Mouse (Mus musculus) E14TG2a.4 (cell line): ENCODE measurements around the gene Cwc25.

Experiments used
- CTCF ChIP-seq: conservative IDR thresholded peaks from 2 replicates; pipeline ENCODE4 v1.5.1; 2014; ENCODE audit warnings: low read length
- NANOG ChIP-seq: IDR thresholded peaks from 2 replicates; pipeline ENCODE4 v1.6.1; 2014; ENCODE audit warnings: borderline replicate concordance, low read length, mixed read lengths
- POU5F1 ChIP-seq: IDR thresholded peaks from 2 replicates; pipeline ENCODE4 v1.6.1; 2014; ENCODE audit warnings: low read length, borderline replicate concordance

DNA sequence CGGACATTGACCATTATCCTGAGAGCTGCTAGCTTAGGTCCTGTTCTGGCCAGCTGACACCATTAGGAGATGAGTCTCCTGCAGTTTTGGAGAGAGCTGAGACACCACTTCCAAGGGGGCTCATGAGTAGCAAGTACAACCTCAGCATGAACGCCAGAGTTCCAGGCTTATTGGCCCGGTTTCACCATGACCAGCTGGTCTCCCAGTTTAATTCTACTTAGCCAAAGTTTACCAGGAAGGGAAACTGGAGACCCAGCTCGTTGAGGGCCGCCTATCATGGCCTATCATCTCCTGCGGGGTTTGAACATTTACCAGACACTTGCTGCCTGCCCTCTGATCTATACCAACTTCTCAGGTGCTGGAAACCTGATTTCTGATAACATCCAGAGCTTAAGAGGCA is 41.3 kb upstream of the Cwc25 start:
- TF ChIP-seq NANOG (no peak), CTCF (no peak), POU5F1 (no peak)
